Mouse (Mus musculus): ENCODE measurements at regions not wholly inside any gene's neighbourhood (a gene's known extent, or its start where the extent isn't known, plus 50 kb on each side); places are given as distances from the start of the nearest gene placed in this dataset.
"Not testable (repeated sequence)": the region's sequence is repeated elsewhere in the genome, so short reads cannot be mapped to it uniquely, and the experiment has no call there.

DNA sequence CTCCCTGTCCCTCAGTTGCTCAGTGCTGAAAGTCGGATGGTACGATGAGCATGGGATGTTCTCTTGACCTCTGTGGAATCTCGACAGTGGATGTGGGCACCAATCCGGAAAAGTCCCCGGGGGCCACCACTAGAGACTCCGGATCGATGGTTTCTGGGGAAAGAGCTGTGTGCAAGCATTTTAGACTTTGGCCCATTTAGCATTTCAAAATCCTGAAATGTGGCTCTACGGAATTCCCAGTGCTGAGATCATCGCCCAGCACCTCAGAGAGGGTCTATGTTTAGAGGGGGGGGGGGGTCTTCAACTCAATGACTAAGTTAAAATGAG is 68.6 kb downstream of the Tomm20 start:
- no peak for DNase-seq (ENCODE audit: low spot score)

DNA sequence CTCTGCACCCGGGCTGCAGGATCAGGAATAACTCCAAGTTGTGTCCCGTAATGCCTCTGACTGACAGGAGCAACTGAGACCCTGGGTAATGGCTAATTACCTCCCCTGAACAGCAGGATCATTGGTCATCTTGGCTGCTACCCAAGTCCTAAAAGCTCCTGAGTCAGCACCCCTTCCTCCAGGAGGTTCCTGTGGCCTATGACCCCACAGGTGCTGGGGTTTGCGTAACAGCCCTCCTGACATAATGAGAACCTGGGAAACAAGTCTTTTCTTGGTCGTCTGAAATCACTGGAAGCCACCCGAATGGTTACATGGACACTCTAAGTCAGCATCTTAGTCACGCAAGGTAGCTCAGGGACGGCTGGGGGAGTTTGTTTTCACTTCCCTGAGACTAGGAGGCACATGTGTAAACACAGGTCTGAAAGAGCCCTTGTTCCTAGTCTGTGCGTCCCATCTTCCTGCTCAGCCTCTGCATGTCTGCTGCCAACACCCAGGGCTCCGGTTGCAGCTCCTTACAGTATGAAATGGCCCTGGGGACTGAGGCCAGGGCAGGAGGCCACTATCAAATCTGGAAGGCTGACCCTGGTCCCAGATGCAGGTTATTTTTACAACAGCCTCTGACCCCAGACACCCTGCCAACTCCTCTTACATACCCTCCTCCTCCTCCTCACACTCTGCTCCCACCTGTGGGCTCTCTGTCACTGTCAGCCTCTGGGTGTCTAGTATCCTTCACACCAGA is 69.2 kb downstream of the Tomm20 start:
- DNase-seq (ENCODE audit: low spot score) = no peak

DNA sequence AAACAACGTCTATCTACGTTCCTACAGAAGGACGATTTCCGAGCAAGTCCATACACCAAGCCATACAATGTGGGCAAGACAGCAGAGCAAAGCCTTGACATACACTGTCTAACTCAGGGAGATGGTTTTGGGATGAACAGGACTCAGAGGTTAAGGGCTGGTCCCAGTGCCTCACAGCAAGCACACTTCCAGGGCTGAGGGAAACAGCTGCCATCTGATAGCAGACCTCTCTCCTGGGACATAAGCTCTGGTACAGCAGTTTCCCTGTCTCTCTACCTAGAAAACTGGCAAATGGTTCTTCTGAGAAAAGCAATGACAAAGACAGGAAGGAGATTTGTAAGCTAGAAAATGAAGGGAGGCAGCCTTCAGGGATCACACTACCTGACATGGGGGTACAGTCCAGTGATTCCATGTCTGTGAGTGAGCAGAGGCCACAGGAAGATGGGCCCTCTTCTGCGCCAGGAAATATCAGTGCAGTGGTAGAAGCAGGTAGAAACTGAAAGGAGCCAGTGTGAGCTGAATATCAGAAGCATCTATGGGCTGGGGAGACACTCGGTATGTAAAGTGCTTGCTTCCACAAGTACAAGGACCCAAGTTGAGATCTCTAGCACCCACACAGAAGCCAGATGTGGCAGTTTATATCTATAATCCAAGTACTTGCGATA is 70.0 kb downstream of the Tomm20 start:
- no peak for DNase-seq (ENCODE audit: low spot score)

DNA sequence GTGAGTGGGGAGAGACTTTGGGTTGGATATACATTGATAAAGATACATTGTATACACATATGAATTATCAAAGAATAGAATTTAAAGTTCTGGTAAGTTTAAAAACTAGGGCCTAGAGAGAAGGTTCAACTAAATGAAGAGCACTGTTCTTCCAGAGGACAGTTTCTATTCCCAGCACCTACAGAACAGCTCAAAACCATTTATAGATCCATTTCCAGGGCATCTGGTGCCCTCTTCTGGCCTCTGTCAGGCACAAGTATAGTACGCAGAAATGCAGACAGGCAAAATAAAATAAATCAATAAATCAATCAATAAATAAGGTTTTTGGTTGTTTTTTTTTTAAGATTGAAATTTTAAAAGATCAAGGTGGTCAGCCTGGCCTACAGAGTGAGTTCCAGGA is 70.8 kb downstream of the Tomm20 start:
- DNase-seq (ENCODE audit: low spot score) = no peak

DNA sequence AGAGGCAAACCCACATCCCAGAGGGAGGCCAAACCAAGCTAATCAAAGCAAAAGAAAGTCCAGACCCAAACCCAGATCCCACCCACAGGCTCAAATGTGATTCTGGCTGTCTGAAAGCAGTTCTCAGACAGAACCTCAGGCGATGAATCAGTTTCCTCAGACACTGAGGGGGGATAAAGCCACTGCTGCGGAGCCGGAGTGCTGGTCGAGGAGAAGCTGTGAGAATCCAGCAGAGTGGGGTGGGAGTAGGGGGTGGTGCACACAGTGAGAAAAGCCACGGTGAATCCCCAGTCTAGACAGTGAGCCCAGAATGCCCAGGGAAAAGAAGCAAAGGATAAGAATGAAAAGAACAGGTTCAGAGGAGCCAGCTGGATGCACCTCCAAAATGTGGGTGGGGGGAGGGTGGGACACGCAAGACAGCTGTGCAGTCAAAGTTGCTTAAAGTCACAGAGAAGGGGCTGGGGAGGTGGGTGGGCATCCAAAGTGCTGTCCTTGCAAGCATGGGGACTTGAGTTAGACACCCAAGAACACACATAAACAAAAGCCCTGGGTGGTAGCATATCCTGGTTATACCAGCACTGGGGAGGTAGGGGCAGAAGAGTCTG is 71.4 kb downstream of the Tomm20 start:
- DNase-seq (ENCODE audit: low spot score) = no peak

DNA sequence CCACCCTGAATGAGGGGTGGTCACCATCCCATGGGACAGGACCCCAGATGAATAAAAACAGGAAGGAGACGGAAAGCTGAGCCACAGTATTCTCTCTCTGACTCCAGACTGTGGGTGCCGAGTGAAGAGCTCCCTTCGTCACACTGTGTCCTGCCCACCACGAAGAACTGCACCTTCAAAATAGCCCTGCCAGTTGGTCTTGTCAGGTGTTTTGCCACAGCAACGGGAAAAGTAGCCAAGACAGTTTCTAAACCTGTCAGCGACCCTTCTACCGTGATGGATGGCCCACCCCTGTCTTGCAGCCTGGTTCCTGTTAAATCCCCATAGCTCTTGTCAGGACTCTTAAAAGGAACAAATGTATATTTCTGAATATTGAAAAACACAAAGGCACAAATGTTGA is 72.3 kb downstream of the Tomm20 start:
- DNase-seq (ENCODE audit: low spot score) = no peak

DNA sequence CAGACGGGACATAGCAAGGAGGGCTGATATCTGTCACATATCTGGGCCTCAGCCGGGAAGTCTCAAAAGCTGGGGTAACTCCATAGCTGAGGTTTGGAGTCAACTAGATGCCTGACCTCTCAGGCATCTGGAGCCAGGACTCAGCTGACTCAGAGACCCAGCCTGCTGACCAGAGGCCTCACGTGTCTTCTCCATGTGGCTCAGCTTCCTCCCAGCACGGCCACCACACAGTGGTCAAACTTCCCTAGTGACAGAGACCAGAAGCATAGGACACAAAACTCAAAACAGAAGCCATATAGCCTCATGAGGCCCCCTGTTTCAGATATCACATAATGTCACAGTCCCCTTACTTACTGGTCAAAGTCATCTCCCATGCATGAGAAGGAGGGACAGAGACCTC is 73.1 kb downstream of the Tomm20 start:
- no peak for DNase-seq (ENCODE audit: low spot score)

DNA sequence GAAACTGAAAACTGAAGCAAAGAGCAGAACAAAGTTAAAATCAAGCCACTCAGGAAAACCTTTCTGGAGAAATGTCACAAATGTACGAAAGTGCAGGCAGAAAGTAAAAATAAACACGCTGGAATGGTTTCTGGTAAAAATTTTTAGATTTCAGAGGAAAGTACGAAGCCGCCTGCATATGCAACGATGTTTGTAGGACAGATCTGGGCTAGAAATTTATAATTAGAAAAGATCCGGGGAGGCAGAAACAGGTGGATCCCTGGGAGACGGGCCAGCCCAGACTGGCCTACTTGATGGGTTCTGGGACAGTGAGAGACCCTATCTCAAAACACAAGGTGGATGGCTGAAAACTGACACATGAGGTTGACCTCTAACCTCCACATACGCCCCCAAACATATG is 73.5 kb downstream of the Tomm20 start:
- no peak for DNase-seq (ENCODE audit: low spot score)

DNA sequence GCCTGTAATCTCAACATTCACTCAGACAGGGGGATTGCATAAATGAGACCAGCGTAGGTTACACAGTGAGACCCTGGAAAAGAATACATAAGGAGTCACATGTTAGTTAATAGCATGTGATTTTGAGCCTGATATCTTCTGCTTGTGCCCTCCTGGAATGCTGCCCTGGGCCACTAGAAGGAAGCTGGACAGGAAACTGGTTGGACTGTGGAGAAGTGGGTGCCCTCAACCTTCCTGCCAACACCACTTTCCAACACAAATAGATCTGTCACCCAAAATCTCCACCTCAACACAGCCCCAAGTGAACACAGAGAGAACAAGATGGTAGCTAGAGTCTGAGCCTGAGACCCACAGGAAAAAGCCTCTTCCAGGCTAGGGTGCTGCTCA is 76.2 kb downstream of the Tomm20 start:
- DNase-seq (ENCODE audit: low spot score) = no peak

DNA sequence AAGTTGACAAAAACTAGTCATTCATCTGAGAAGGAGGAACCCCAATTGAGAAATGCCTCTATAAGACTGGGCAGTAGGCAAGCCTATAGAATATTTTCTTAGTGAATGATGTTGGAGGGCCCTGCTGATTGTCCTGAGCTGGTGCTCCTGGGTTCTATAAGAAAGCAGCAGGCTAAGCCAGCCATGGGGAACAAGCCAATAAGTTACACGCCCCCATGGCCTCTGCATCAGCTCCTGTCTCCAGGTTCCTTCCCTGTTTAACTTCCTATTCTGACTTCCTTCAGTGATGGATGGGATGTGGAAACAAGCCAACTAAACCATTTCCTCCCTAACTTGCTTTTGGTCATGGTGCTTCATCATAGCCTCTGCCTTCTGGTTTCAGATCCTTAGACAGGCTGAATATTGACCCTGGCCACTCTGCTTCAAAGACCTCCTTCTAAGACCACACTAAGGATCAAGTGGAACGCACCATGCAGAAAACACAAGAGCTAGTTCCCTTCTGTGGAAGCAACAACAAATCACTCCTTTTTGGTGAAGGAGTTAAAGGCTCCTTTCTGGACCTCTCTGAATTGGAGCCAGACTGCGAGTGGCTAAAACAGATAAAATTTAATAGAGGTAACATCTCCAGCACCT is 76.7 kb downstream of the Tomm20 start:
- no peak for DNase-seq (ENCODE audit: low spot score)

DNA sequence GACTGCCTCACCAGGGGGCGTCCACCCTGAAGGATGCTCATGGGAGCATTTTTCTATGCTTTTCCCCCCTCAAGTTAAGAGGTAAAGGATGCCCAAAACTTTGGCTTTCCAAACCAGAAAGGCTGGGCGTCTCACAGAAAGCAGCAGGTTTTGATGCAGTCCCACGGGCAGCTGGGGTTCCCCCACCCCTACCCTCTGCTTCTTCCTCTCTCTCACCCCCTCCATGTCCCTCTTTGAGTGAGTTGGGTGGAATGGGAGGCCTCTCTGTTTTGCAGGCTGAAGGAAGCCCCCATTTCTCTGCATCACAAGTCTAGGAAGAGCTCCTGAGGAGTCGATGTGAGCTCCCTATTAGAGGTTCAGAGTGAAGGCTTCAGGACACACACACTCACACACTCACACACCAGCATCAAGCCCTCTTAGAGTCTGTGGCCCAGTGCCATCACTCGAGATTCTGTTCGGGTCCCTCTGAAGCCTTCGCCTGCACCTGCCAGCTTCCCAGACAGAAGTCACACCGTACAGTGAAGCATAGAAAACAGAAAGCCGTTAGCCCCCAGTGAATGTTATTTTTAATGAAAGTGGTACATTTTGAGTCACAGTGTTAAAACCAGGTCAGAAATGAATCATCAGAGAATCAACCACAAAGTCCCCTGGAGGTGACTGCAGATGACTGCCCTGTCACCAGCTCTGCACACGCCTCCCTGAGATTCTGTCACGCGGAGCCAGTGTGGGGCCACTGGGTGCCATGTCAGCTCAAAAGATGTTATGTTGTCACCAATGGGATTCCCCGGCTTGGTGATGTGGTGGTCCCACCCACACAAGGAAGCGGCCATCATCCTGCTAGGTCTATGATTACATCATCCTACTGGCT is 78.3 kb downstream of the Tomm20 start:
- no peak for DNase-seq (ENCODE audit: low spot score)

DNA sequence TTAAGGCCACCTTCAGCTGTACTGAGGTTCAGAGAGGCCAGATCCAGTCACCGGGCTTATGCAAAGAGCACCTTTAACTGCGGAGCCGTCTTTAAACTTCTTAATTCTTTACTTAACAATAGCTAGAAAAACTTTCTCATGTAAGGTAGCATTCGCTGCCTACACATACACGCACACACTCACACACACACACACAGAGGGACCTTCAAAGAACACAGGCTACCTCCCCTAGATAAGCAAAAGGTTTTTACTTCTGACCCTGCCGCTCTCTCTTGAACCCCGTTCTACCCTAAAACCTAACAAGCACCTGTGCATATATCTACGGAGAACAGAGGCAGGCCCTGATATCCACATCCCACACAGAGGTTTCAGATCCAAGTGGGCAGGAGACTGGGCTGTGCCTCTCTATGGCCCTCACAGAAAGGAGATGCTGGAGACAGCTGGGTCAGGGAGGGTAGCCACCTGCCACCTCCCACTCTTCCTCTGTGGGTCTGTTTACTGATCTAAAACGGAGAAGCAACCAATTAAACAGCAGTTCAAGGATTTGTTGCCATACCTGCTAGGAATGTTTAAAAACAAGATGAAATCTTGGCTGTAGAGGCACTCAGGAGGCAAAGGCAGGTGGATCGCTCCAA is 81.2 kb downstream of the Tomm20 start:
- DNase-seq (ENCODE audit: low spot score) = no peak

DNA sequence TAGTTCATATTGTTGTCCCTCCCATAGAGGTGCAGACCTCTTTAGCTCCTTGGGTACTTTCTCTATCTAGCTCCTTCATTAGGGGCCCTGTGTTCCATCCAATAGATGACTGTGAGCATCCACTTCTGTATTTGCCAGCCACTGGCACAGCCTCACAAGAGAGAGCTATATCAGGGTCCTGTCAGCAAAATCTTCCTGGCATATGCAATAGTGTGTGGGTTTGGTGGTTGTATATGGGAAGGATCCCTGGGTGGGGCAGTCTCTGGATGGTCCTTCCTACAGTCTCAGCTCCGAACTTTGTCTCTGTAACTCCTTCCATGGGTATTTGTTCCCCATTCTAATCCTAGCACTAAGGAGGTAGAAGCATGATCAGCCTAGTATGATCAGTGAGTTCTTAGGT is 82.0 kb downstream of the Tomm20 start:
- DNase-seq (ENCODE audit: low spot score) = not testable (repeated sequence)

DNA sequence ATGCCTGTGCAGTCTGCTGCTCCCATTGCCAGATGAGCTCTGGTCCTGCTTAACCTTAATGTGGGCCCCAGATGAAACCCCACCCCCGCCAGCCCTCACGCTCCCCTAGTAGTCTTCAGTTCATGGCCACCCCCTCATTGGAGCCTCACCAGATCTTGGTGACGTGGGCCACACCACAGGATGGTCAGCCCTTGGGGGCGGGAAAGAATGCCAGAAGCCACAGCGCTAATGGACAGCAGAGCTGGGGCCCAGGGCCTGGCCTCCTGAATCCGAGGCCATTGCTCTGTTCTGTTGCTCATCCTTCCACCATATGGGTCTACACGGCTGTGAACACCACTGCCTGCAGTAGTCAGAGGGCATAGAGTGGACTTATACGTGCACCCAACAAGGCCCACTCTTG is 83.9 kb downstream of the Tomm20 start:
- no peak for DNase-seq (ENCODE audit: low spot score)

DNA sequence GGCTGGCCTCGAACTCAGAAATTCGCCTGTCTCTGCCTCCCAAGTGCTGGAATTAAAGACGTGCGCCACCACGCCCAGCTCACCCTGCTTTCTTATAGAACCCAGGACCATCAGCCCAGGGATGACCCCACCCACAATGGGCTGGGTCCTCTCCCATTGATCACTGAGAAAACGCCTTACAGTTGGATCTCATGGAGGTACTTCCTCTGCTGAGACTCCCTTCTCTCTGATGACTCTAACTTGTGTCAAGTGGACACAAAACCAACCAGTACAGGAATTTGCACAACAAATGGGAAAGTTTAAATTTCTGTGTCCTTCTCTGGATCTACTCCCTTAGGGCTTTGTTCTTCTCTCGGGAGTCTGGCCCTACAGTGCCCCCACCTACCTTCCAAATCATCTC is 85.0 kb downstream of the Tomm20 start:
- DNase-seq (ENCODE audit: low spot score) = no peak

DNA sequence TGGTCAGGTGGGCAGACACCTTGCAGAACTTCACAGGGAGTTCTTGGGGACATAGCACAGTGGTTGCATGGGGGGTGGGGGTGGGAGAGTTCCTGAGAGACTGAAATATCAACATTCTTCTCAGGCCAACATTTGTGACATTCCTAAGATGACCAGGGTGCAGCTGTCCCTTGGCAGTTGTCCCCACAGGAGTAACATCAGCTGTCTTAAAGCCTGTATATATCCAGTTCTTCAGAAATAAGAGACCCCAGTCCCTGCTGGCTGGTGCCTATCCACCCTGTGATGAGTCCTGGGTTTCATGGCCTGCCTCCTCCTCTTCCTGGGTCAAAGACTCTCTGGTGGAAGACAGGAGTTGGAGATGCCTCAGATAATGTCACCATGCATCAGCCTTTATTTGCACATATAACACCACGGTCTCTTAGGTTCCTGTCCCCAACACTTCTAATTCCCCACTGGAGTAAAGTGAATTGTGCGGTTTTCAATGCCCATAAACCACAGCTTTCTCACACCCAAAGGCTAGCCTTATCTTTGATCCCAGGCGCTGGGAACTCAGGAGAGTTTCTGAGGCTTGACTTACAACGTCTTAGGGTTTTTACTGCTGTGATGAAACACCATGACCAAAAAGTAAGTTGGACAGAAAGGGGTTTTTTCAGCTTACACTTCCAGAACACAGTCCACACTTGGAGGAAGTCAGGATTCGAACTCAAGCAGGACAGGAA is 85.8 kb downstream of the Tomm20 start:
- no peak for DNase-seq (ENCODE audit: low spot score)

DNA sequence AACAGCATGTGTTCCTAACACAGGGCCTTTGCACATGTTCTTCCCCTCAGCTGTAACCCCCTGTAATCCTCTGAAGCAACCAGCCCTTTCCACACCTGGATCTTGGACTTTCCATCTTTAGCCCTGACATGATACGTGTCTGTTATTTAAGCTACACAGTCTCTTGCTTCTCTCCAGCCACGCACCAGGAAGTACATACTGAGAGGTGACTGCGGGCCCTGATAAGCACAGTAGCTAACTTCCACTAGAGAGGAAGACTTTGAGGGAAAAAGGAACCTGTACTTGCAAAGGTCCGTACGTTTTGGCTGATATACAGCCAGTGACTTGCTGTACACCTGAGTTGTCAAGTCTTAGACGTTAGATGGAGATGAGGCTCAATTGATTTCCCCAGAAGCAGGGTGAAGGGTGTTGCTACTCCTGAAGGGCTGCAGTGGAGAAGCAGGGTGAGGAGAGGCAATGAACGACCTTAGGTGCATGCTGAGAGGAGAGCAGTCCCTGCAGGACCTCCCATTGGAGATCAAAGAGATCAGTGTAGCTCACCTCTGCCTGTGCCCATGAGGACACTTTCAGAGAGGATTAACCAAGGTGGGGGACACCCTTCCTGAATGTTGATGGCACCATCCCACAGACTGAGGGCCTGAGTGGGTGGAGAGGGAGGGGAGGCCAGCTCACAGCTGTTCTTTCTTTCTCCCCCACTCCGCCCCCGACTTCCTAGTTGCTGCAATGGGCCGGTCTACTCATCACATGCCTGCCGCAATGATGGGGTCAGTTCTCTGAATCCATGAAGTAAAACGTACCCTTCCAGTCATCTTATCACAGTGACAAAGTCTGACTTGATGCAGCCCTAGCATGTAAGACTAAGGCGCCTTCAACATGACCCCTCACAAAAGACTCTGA is 88.1 kb downstream of the Tomm20 start:
- no peak for DNase-seq (ENCODE audit: low spot score)

DNA sequence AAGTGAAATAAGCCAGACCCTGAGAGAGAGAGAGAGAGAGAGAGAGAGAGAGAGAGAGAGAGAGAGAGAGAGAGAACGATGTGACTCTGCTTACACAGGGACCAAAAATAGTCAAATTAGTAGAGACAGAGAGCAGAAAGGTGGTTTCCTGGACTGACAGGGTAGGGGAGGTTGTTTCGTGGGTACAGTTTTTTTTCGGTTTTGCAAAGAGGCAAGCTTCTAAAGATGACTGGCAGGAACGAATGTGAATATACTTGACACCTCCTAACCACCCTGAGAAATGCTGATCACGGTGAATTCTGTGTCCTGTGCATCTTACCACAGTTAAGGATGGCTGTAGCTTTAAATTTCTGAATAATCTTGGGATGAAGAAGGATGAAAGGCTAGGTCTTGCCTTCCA is 89.7 kb downstream of the Tomm20 start:
- no peak for DNase-seq (ENCODE audit: low spot score)

DNA sequence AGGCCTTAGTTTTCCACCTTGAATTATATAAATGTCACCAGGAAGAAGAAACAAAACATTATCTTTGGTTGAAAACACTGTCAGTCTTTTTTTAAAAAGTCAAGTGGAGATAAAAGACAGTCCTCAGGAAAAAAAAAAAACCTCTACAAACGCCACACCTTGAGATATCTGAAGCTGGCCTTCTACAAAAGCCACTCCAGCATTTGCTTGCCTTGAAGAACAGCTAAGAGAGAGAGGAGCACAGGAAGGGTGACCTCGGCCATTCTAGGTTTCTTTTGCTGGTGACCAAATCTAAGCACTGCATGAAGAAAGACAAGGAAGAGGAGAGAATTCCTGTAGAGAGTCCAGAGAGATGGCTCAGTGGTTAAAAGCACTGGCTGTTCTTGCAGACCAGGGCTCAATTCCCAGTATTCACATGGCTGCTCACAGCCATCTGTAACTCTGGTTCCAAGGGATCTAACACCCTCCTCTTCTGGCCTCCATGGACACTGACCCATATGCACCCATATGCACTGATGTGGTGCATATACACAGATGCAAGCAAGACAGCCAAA is 90.5 kb downstream of the Tomm20 start:
- DNase-seq (ENCODE audit: low spot score) = no peak
